Mouse (Mus musculus) ES-E14 (cell line): Measurements from ENCODE around the gene Nxph4. TPM values are rescaled to one million over a fixed set of nuclear protein-coding genes. Genes with fewer than 3 reads are reported as not detected.

Source experiments
- DNase-seq: peaks from one replicate; pipeline ENCODE4 v3.0.0-alpha.2; 2013; ENCODE audit warnings: low read depth, low spot score
- H3K27ac ChIP-seq: 2 replicates; pipeline ENCODE4 v1.5.1; 2012; ENCODE audit warnings: low read depth, mild to moderate bottlenecking, low read length, moderate library complexity, mixed read lengths; ENCODE audit not compliant: poor library complexity, insufficient read depth, severe bottlenecking
- H3K36me3 ChIP-seq: 2 replicates; pipeline ENCODE4 v1.6.1; 2012; ENCODE audit warnings: mild to moderate bottlenecking, low read length, moderate library complexity, mixed read lengths; ENCODE audit not compliant: control insufficient read depth, poor library complexity, insufficient read depth, severe bottlenecking
- H3K4me1 ChIP-seq, 2 experiments: fragments of 150-350 bp in 1 of 2; sonication (generic) in 1 of 2; 2 replicates each; pipeline ENCODE4 v1.6.1; 2012; ENCODE audit warnings: low read length in 2 of 2, mild to moderate bottlenecking in 1 of 2, mixed read lengths in 1 of 2; ENCODE audit not compliant: control insufficient read depth in 2 of 2, insufficient read depth in 2 of 2, poor library complexity in 1 of 2
- H3K4me3 ChIP-seq, 2 experiments: fragments of 150-350 bp in 1 of 2; sonication (generic) in 1 of 2; 2 replicates each; pipeline ENCODE4 v1.5.1; 2012; ENCODE audit warnings: low read length in 2 of 2, low read depth in 1 of 2, mild to moderate bottlenecking in 1 of 2, mixed read lengths in 1 of 2; ENCODE audit not compliant: insufficient read depth in 1 of 2, poor library complexity in 1 of 2, severe bottlenecking in 1 of 2
- H3K9ac ChIP-seq: 2 replicates; pipeline ENCODE4 v1.6.1; 2012; ENCODE audit warnings: low read depth, mild to moderate bottlenecking, low read length, mixed read lengths; ENCODE audit not compliant: poor library complexity, insufficient read depth, severe bottlenecking
- H3K9me3 ChIP-seq: fragments of 150-350 bp; sonication (generic); 2 replicates; pipeline ENCODE4 v1.6.1; 2012; ENCODE audit warnings: low read depth, mild to moderate bottlenecking, low read length; ENCODE audit not compliant: control insufficient read depth, insufficient read depth
- CHD2 ChIP-seq: IDR thresholded peaks from 2 replicates; pipeline ENCODE4 v1.6.1; 2014; ENCODE audit warnings: mild to moderate bottlenecking, low read depth, low read length, inconsistent platforms
- HCFC1 ChIP-seq: IDR thresholded peaks from 2 replicates; pipeline ENCODE4 v1.6.1; 2012; ENCODE audit warnings: low read length, inconsistent platforms, borderline replicate concordance; ENCODE audit not compliant: insufficient read depth
- MAFK ChIP-seq: IDR thresholded peaks from 2 replicates; pipeline ENCODE4 v1.6.1; 2014; ENCODE audit warnings: mild to moderate bottlenecking, low read depth, low read length, inconsistent platforms; ENCODE audit not compliant: insufficient read depth
- ZC3H11A ChIP-seq: IDR thresholded peaks from 2 replicates; pipeline ENCODE4 v1.6.1; 2012; ENCODE audit warnings: low read depth, mild to moderate bottlenecking, inconsistent platforms, low read length, borderline replicate concordance
- ZNF384 ChIP-seq: IDR thresholded peaks from 2 replicates; pipeline ENCODE4 v1.6.1; 2012; ENCODE audit warnings: low read depth, low read length, inconsistent platforms
- in situ Hi-C, 2 experiments: fragments of 600-800 bp; cut with MboI; formaldehyde crosslinking; loops; one replicate each; pipeline ENCODE4 v1.15.1; 2025; ENCODE audit warnings: low sequenced_read_pairs in 2 of 2, inconsistent platforms in 1 of 2; ENCODE audit not compliant: unreplicated experiment in 2 of 2
- total RNA-seq: library from RNA; depleted of rRNA; stranded (reverse); fragments of 300-350 nt; gene quantifications from 2 replicates; pipeline ENCODE4 v1.2.3, GENCODE M21; 2012

The Nxph4 gene
- total RNA-seq, 1 experiment = 0.76 TPM

DNA sequence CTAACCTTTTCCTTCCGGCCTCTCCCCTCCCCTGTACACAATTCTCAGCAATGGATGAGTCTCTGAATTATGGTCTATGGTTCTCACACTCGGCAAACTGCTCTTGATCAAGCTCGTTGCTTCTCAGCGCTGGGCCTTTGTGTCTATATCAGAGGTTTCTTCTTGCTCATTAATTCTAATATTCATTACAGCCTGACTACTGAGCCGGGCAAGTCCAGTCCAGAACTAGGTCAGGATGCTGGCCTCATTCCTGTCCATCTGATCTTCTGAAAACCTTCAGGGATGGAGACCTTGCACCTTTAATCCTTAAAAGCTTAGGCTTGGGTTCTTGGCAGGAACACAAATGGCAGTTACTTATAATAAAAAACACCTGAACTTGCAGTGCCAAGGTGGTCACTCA, 34.8 kb downstream of the Nxph4 start:
- TF ChIP-seq MAFK (no peak), ZC3H11A (no peak), CHD2 (no peak)
- no peaks in the 10 kb centered on the region for H3K9me3 ChIP-seq
- DNase-seq = no peak
- peaks cover 23% of the 10 kb centered on the region for H3K36me3 ChIP-seq
- H3K4me1 ChIP-seq = no peaks in the 10 kb centered on the region
- H3K4me3 ChIP-seq = no peak overlapping the region
- H3K9ac ChIP-seq = no peak overlapping the region
- no peak overlapping the region for H3K27ac ChIP-seq
- in situ Hi-C loops = no loop called here

DNA sequence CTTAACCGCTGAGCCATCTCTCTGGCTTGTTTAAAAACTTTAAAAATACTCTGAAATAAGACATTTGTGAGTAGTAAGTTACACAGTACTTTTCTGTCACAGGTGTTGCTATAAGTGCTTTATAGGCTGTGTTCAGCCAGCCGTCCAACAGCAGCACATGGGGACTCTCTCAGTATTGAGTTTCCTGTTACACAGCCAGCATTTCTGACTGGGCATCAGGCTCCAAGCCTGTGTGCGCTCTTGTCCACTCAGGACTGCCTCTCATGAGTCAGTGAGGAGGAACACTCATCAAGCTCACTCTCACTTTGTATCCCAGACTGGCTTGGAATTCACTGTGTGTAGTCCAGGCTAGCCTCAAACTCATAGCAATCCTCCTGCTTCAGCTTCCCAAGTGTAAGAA, 38.2 kb downstream of the Nxph4 start:
- H3K9ac ChIP-seq = no peak overlapping the region
- no peak for DNase-seq
- no peaks in the 10 kb centered on the region for H3K4me1 ChIP-seq
- in situ Hi-C loops = no loop called here
- H3K36me3 ChIP-seq = peaks cover 38% of the 10 kb centered on the region
- no peaks in the 10 kb centered on the region for H3K9me3 ChIP-seq
- H3K4me3 ChIP-seq = no peak overlapping the region
- no peak overlapping the region for H3K27ac ChIP-seq
- TF ChIP-seq MAFK = no peak
- no peak for TF ChIP-seq ZNF384
- TF ChIP-seq CHD2 = no peak
- TF ChIP-seq HCFC1 = no peak
- no peak for TF ChIP-seq ZC3H11A

- peaks cover 37% of the 10 kb centered on the region for H3K36me3 ChIP-seq
- H3K4me3 ChIP-seq = no peak overlapping the region
- in situ Hi-C loops = no loop called here
- no peaks in the 10 kb centered on the region for H3K9me3 ChIP-seq
- no peak overlapping the region for H3K27ac ChIP-seq
- no peak for TF ChIP-seq ZNF384
- no peak overlapping the region for H3K9ac ChIP-seq
- no peaks in the 10 kb centered on the region for H3K4me1 ChIP-seq
- no peak for DNase-seq
These were observed 42.2 kb downstream of the Nxph4 start for GRCm38 (mm10) chr10:127492118-127492517.

GRCm38 (mm10) chr10:127491128-127491512, 43.2 kb downstream of the Nxph4 start:
- Histone ChIP-seq H3K9me3 (no peaks in the 10 kb centered on the region), H3K4me1 (no peaks in the 10 kb centered on the region), H3K4me3 (no peak overlapping the region), H3K36me3 (peaks cover 33% of the 10 kb centered on the region), H3K27ac (no peak overlapping the region), H3K9ac (peak overlapping the region; percentile 21; the same call in 1 of the 2 replicates)
- TF ChIP-seq ZC3H11A = no peak
- TF ChIP-seq ZNF384 = no peak
- no peak for TF ChIP-seq CHD2
- TF ChIP-seq HCFC1 = no peak
- TF ChIP-seq MAFK = no peak
- no peak for DNase-seq
- in situ Hi-C loops = no loop called here
